Mouse (Mus musculus): ENCODE measurements around the gene Tecpr1. TPM values are rescaled to one million over a fixed set of nuclear protein-coding genes. Genes with fewer than 3 reads are reported as not detected.

Gene Tecpr1
- polyA plus RNA-seq, 1 experiment from 2014 or later = 21.7 TPM

GRCm38 (mm10) chr5:144255632-144256540 is 32.5 kb upstream of the Tecpr1 start:
- no peaks in the 10 kb centered on the region for H3K27me3 ChIP-seq (replicated peaks; ENCODE audit: control insufficient read depth, insufficient read depth, low read length)
- ATAC-seq (peak; percentile 73), DNase-seq (ENCODE audit: low spot score) (peak; percentile 65)
- peak overlapping the region; percentile 83 for H3K27ac ChIP-seq (ENCODE audit: low read depth, low read length)
- peak overlapping the region; percentile 98 for H3K4me3 ChIP-seq (ENCODE audit: low read depth, low read length)
- WGBS = 0% methylated on average over 33 of the region's 40 CpGs
- peak overlapping the region; percentile 86 for H3K9ac ChIP-seq (ENCODE audit: low read length)
- H3K4me2 ChIP-seq (ENCODE audit: low read length) = peak overlapping the region; percentile 74
- peaks cover 28% of the 10 kb centered on the region for H3K36me3 ChIP-seq (ENCODE audit: control insufficient read depth, insufficient read depth, low read length)
- H3K4me1 ChIP-seq (ENCODE audit: control insufficient read depth, insufficient read depth, low read length) = peaks cover 28% of the 10 kb centered on the region
- H3K9me3 ChIP-seq (replicated peaks; ENCODE audit: control insufficient read depth, low read length) = no peaks in the 10 kb centered on the region

DNA sequence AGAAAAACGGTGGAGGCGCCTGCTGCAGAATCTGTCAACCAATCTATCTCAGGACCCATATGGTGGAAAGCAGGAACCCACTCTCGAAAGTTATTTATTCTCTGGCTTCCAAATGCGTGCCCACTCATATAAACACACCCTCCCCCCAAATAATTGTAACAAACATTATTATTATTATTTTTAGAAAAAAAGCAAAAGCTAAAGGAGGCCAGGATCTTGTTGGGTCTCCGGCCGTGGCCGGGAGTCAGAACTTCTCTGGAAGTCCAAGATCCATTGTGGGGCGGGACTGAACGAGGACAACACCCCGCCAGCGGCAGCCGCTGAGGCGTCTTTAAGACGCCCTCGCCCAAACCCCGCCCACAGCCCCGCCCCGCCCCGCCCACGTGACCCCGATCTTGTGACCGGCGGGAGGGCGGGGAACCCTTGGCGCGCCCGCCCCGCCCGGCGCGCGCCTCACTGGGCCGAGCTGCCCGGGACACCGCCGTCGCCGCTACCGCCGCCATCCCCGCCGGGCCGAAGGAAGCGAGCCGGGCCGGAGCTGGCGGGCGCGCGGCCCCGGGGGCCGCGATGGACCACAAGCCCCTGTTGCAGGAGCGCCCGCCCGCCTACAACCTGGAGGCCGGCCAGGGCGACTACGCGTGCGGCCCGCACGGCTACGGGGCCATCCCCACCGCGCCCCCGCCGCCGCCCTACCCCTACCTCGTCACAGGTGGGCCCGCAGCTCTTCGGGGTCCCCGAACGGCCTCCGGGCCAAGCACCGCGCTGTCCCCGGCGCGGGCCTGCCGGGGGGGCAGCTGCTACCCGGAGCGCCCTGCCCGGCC is 31.6 kb upstream of the Tecpr1 start:
- Histone ChIP-seq H3K36me3 (ENCODE audit: control insufficient read depth, insufficient read depth, low read length) (peaks cover 22% of the 10 kb centered on the region), H3K4me1 (ENCODE audit: control insufficient read depth, insufficient read depth, low read length) (peaks cover 28% of the 10 kb centered on the region), H3K4me2 (ENCODE audit: low read length) (peak overlapping the region; percentile 74), H3K27ac (ENCODE audit: low read depth, low read length) (peak overlapping the region; percentile 83), H3K9ac (ENCODE audit: low read length) (peak overlapping the region; percentile 86), H3K9me3 (replicated peaks; ENCODE audit: control insufficient read depth, low read length) (no peaks in the 10 kb centered on the region; the same call in 1 of the 2 replicates), H3K27me3 (replicated peaks; ENCODE audit: control insufficient read depth, insufficient read depth, low read length) (no peaks in the 10 kb centered on the region), H3K4me3 (ENCODE audit: low read depth, low read length) (peak overlapping the region; percentile 98)
- DNase-seq (ENCODE audit: low spot score) (peak; percentile 92), ATAC-seq (peak; percentile 83)
- under 1% methylated on average over 32 of the region's 84 CpGs for WGBS

- Histone ChIP-seq H3K9me3 (replicated peaks; ENCODE audit: control insufficient read depth, low read length) (no peaks in the 10 kb centered on the region; the same call in 1 of the 2 replicates), H3K4me2 (ENCODE audit: low read length) (peak overlapping the region; percentile 74), H3K27ac (ENCODE audit: low read depth, low read length) (no peak overlapping the region), H3K4me3 (ENCODE audit: low read depth, low read length) (peak overlapping the region; percentile 98), H3K9ac (ENCODE audit: low read length) (0 out of 2 replicates have a peak overlapping the region, but pooled peaks have one; percentile 86), H3K27me3 (replicated peaks; ENCODE audit: control insufficient read depth, insufficient read depth, low read length) (no peaks in the 10 kb centered on the region), H3K36me3 (ENCODE audit: control insufficient read depth, insufficient read depth, low read length) (peaks cover 14% of the 10 kb centered on the region), H3K4me1 (ENCODE audit: control insufficient read depth, insufficient read depth, low read length) (peaks cover 27% of the 10 kb centered on the region)
- peak; percentile 8; the same call in 1 of the 2 replicates for ATAC-seq
- 58% methylated on average over 16 of the region's 16 CpGs for WGBS
- no peak for DNase-seq (ENCODE audit: low spot score)
These were observed 30.9 kb upstream of the Tecpr1 start for GRCm38 (mm10) chr5:144254122-144254810.

DNA sequence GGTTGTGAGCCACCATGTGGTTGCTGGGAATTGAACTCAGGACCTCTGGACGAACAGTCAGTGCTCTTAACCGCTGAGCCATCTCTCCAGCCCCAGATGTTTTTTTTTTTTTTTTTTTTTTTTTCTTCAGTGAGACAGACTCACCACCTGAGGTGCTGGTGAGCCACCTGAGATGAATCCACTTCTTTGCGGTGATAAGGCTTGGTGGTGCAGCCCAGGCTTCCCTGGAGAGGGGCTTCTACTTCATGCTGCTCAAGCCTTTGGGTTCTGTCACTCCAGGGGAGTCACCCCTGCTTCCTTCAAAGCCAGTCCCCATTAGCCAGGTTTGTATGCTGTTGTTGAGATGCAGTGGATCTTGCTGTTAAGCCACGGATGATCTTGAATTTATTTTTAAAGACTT is 29.8 kb upstream of the Tecpr1 start:
- no peak overlapping the region for H3K9ac ChIP-seq (ENCODE audit: low read length)
- ATAC-seq (no peak), DNase-seq (ENCODE audit: low spot score) (no peak)
- 80% methylated on average over 4 of the region's 4 CpGs for WGBS
- H3K4me2 ChIP-seq (ENCODE audit: low read length) = no peak overlapping the region
- H3K4me1 ChIP-seq (ENCODE audit: control insufficient read depth, insufficient read depth, low read length) = peaks cover 16% of the 10 kb centered on the region
- no peak overlapping the region for H3K4me3 ChIP-seq (ENCODE audit: low read depth, low read length)
- no peak overlapping the region for H3K27ac ChIP-seq (ENCODE audit: low read depth, low read length)
- H3K36me3 ChIP-seq (ENCODE audit: control insufficient read depth, insufficient read depth, low read length) = 0 out of 2 replicates have a peak, but pooled peaks cover 4% of the 10 kb centered on the region
- H3K27me3 ChIP-seq (replicated peaks; ENCODE audit: control insufficient read depth, insufficient read depth, low read length) = no peaks in the 10 kb centered on the region
- H3K9me3 ChIP-seq (replicated peaks; ENCODE audit: control insufficient read depth, low read length) = no peaks in the 10 kb centered on the region; the same call in 1 of the 2 replicates

DNA sequence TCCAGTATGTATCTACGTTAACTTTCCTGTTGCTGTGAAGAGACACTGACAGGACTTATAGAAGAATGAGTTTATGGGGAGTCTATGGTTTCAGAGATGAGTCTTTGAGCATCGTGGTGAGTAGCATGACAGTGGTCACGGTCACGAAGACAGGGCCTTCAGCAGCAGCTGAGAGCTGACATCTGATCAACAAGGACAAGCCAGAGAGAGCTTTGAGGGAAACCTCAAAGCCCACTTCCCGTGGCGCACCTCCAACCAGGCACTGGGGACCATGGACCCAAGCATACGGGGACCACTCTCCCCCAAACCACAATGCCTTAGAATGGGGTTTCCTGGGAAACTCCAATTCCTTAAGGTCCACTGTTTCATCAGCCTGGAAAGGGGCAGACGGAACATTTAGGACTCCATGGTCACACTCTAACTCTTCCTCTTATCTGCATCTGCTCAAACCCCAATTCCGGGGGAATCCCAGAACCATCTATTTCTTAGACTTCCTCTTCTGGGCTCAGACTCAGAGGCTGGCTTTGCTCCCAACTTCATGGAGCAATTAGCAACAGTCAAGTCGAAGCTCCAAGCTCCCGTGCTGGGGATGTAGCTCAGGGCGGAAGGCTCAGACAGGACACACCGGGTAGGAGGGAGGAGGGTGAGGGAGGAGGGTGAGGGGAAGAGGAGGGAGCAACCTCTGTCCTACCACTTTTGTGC is 28.6 kb upstream of the Tecpr1 start:
- Histone ChIP-seq H3K36me3 (ENCODE audit: control insufficient read depth, insufficient read depth, low read length) (no peaks in the 10 kb centered on the region), H3K27me3 (replicated peaks; ENCODE audit: control insufficient read depth, insufficient read depth, low read length) (no peaks in the 10 kb centered on the region), H3K4me1 (ENCODE audit: control insufficient read depth, insufficient read depth, low read length) (peaks cover 4% of the 10 kb centered on the region), H3K9ac (ENCODE audit: low read length) (no peak overlapping the region), H3K27ac (ENCODE audit: low read depth, low read length) (no peak overlapping the region), H3K9me3 (replicated peaks; ENCODE audit: control insufficient read depth, low read length) (no peaks in the 10 kb centered on the region; the same call in 1 of the 2 replicates), H3K4me2 (ENCODE audit: low read length) (no peak overlapping the region), H3K4me3 (ENCODE audit: low read depth, low read length) (no peak overlapping the region)
- WGBS = 90% methylated on average over 13 of the region's 13 CpGs
- DNase-seq (ENCODE audit: low spot score) = no peak
- no peak for ATAC-seq

GRCm38 (mm10) chr5:144249871-144250270 is 26.5 kb upstream of the Tecpr1 start:
- ATAC-seq (no peak), DNase-seq (ENCODE audit: low spot score) (no peak)
- H3K27ac ChIP-seq (ENCODE audit: low read depth, low read length) = no peak overlapping the region
- no peak overlapping the region for H3K4me2 ChIP-seq (ENCODE audit: low read length)
- H3K4me1 ChIP-seq (ENCODE audit: control insufficient read depth, insufficient read depth, low read length) = no peaks in the 10 kb centered on the region
- no peak overlapping the region for H3K4me3 ChIP-seq (ENCODE audit: low read depth, low read length)
- H3K36me3 ChIP-seq (ENCODE audit: control insufficient read depth, insufficient read depth, low read length) = no peaks in the 10 kb centered on the region
- WGBS = 84% methylated on average over 3 of the region's 3 CpGs
- H3K9ac ChIP-seq (ENCODE audit: low read length) = no peak overlapping the region
- no peaks in the 10 kb centered on the region for H3K27me3 ChIP-seq (replicated peaks; ENCODE audit: control insufficient read depth, insufficient read depth, low read length)
- H3K9me3 ChIP-seq (replicated peaks; ENCODE audit: control insufficient read depth, low read length) = no peaks in the 10 kb centered on the region; the same call in 1 of the 2 replicates

- WGBS = 87% methylated on average over 10 of the region's 10 CpGs
- ATAC-seq (no peak), DNase-seq (ENCODE audit: low spot score) (no peak)
- Histone ChIP-seq H3K36me3 (ENCODE audit: control insufficient read depth, insufficient read depth, low read length) (no peaks in the 10 kb centered on the region), H3K9me3 (replicated peaks; ENCODE audit: control insufficient read depth, low read length) (no peaks in the 10 kb centered on the region; the same call in 1 of the 2 replicates), H3K9ac (ENCODE audit: low read length) (no peak overlapping the region), H3K4me3 (ENCODE audit: low read depth, low read length) (no peak overlapping the region), H3K4me1 (ENCODE audit: control insufficient read depth, insufficient read depth, low read length) (no peaks in the 10 kb centered on the region), H3K4me2 (ENCODE audit: low read length) (no peak overlapping the region), H3K27ac (ENCODE audit: low read depth, low read length) (no peak overlapping the region), H3K27me3 (replicated peaks; ENCODE audit: control insufficient read depth, insufficient read depth, low read length) (no peaks in the 10 kb centered on the region)
These were observed 24.6 kb upstream of the Tecpr1 start for GRCm38 (mm10) chr5:144247906-144248585.
